Mouse (Mus musculus) embryonic facial prominence, embryonic 11.5 days (tissue): ENCODE measurements around the gene Galm. TPM values are rescaled to one million over a fixed set of nuclear protein-coding genes. Genes with fewer than 3 reads are reported as not detected.
"Not testable (repeated sequence)": the region's sequence is repeated elsewhere in the genome, so short reads cannot be mapped to it uniquely, and the experiment has no call there.

Experiments used
- ATAC-seq: fragments of 200-750 bp; cut with Nextera tagmentation; replicated peaks from 2 replicates; pipeline ENCODE4 v1.8.0; 2017; ENCODE audit warnings: low read depth; ENCODE audit not compliant: insufficient number of reproducible peaks, low FRiP score, low TSS enrichment
- DNase-seq: peaks from one replicate; pipeline ENCODE4 v3.0.0-alpha.2; 2015; ENCODE audit warnings: low spot score
- H3K27ac ChIP-seq: fragments of 300-500 bp; sonication (generic); replicated peaks from 2 replicates; pipeline ENCODE4 v1.5.1; 2014; ENCODE audit warnings: mild to moderate bottlenecking, low read depth, low read length, control low read depth
- H3K27me3 ChIP-seq: fragments of 300-500 bp; sonication (generic); 2 replicates; pipeline ENCODE4 v1.6.1; 2014; ENCODE audit warnings: mild to moderate bottlenecking, low read length, moderate library complexity, mixed read lengths; ENCODE audit not compliant: control insufficient read depth, insufficient read depth
- H3K36me3 ChIP-seq: fragments of 300-500 bp; sonication (generic); replicated peaks from 2 replicates; pipeline ENCODE4 v1.6.1; 2014; ENCODE audit warnings: low read depth, mild to moderate bottlenecking, low read length, moderate library complexity, mixed read lengths; ENCODE audit not compliant: control insufficient read depth, insufficient read depth
- H3K4me1 ChIP-seq: fragments of 300-500 bp; sonication (generic); 2 replicates; pipeline ENCODE4 v1.6.1; 2014; ENCODE audit warnings: low read length, mixed read lengths; ENCODE audit not compliant: control insufficient read depth, insufficient read depth
- H3K4me2 ChIP-seq: fragments of 300-500 bp; sonication (generic); 2 replicates; pipeline ENCODE4 v1.6.1; 2014; ENCODE audit warnings: low read depth, mild to moderate bottlenecking, control low read depth, low read length, moderate library complexity
- H3K4me3 ChIP-seq: fragments of 300-500 bp; sonication (generic); 2 replicates; pipeline ENCODE4 v1.5.1; 2014; ENCODE audit warnings: low read depth, low read length, control low read depth
- H3K9ac ChIP-seq: fragments of 300-500 bp; sonication (generic); replicated peaks from 2 replicates; pipeline ENCODE4 v1.6.1; 2014; ENCODE audit warnings: mild to moderate bottlenecking, control low read depth, low read length
- H3K9me3 ChIP-seq: fragments of 300-500 bp; sonication (generic); replicated peaks from 2 replicates; pipeline ENCODE4 v1.6.1; 2016; ENCODE audit warnings: mild to moderate bottlenecking, low read length, inconsistent platforms, mixed read lengths; ENCODE audit not compliant: control insufficient read depth
- WGBS: fragments of 180-500 bp; shearing (Covaris S2); extraction: QIAGEN DNeasy Blood & Tissue Kit; methylation state at CpG from one replicate; pipeline ENCODE4 v1.1.7; 2014; 5-methylcytosine and 5-hydroxymethylcytosine counted together
- polyA plus RNA-seq: library from polyadenylated mRNA; unstranded; fragments of >200 nt; fragmentation: Nextera tagmentation; extraction: Ambion mirVana; gene quantifications from 2 replicates; pipeline ENCODE4 v1.2.1, GENCODE M21; 2014

Gene Galm
- polyA plus RNA-seq, 1 experiment from 2014 or later, result 22.3 TPM

DNA sequence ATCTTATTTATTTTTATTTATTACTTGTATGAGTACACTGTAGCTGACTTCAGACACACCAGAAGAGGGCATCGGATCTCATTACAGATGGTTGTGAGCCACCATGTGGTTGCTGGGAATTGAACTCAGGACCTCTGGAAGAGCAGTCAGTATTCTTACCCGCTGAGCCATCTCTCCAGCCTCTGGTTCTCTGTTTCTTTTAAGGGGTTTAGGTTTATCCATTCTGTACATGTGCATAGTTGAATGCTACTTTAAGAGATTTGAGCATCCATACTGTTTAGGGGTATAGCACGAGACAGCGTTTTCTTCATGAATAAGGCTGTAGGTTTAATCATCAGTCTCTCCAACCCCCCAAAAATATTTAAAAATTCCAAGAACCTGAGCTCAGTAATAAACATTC, 86.7 kb downstream of the Galm start:
- not testable (repeated sequence) for ATAC-seq

DNA sequence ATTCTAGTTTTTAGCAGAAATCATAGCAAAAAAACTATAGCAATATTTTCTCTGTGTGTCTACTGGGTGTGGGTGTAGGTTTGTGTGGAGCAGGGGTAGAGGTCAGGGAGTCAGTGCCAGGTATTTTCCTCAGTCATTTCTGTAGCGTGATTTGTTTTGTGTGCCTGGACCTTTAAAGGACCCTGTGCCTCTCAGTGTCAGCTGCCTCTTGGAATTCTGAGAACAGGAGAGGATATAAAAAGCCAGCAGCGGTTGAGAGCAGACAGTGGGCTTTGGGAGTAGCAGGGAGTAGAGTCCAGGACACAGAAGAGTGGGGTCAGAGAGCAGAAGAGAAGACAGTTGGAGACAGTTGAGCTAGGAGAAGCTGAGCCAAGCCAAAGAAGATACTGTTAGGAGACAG, 92.9 kb downstream of the Galm start:
- H3K4me2 ChIP-seq, result no peak overlapping the region
- WGBS, result 75% methylated on average over 2 of the region's 2 CpGs
- no peaks in the 10 kb centered on the region for H3K36me3 ChIP-seq
- no peak overlapping the region for H3K4me3 ChIP-seq
- no peaks in the 10 kb centered on the region for H3K4me1 ChIP-seq
- ATAC-seq (no peak), DNase-seq (no peak)
- no peak overlapping the region for H3K9ac ChIP-seq
- no peaks in the 10 kb centered on the region for H3K9me3 ChIP-seq
- no peak overlapping the region for H3K27ac ChIP-seq
- H3K27me3 ChIP-seq, result no peaks in the 10 kb centered on the region

More for the DNA sequence above, 86.7 kb downstream of the Galm start:
- H3K4me3 ChIP-seq, DNase-seq, H3K4me1 ChIP-seq, H3K4me2 ChIP-seq, H3K27me3 ChIP-seq, H3K27ac ChIP-seq, H3K9me3 ChIP-seq, H3K9ac ChIP-seq, H3K36me3 ChIP-seq: not testable (repeated sequence)
- WGBS, result 86% methylated on average over 4 of the region's 4 CpGs

DNA sequence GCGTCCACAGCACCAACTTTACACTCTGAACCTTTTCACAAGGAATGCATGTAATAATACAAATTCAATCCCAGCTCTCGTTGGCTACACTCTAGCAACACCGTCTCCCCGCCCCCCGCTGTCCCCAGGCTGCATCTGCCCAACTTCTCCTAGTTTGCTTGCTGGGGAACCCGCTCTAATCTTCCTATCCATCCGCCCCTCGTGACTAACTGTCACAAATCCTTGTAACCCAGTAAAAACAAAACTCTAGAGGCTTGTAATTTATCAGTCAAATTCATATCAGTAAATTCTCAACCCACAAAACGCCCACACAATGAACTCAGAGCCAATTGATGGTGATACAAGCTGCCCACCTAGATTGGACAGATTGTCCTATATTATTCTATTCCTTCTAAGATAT, 93.9 kb downstream of the Galm start:
- no peak overlapping the region for H3K27ac ChIP-seq
- 65% methylated on average over 9 of the region's 9 CpGs for WGBS
- no peak overlapping the region for H3K4me3 ChIP-seq
- no peaks in the 10 kb centered on the region for H3K27me3 ChIP-seq
- ATAC-seq (no peak), DNase-seq (no peak)
- H3K4me1 ChIP-seq, result no peaks in the 10 kb centered on the region
- H3K36me3 ChIP-seq, result no peaks in the 10 kb centered on the region
- no peak overlapping the region for H3K4me2 ChIP-seq
- no peak overlapping the region for H3K9ac ChIP-seq
- no peaks in the 10 kb centered on the region for H3K9me3 ChIP-seq

DNA sequence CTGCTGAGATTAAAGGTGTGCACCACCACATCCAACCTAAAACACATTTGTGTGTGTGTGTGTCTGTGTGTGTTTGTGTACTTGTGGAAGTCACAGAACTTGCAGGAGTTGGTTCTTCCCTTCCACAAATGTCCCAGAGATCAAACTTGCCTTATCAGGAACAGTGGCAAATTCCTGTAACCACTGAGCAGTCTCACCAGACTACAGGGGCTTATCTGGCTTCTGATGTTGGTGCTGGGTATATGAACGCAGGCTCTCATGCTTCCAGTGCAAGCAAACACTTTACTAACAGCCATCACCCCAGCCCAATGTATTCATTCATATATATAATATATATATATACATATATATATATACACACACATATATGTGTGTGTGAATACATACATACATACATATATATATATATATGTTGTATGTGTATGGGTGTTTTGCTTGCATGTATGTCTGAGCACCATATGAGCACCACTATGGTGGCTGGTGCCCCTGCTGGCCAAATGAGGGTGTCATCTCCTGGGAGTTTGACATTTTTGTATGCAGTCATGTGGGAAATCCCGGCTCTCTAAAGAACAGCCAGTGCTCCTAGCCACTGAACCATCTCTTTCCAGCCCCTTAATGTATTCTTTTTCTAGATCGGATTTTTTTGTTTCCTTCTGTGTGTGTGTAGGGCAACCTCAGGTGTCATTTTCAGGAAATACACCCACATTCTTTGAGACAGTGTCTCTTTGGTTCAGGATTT, 94.8 kb downstream of the Galm start:
- 75% methylated on average over 3 of the region's 3 CpGs for WGBS

DNA sequence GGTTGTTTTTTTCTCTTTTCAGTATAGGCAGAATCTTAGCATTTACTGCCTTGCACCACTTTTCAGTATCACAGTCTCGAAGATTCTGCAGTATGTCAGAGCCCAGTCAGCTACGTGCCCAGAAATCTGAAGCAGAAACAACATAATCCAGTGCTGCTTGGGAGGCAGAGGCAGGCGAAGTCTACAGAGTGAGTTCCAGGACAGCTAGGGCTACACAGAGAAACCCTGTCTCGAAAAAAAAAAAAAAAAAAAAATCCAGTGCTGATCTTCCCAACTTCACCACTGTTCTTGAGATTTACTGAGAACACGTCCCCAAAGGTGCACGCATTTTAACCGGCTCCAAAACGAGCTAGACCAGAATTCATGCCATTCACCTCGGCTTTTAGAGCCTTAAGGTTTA, 96.6 kb downstream of the Galm start:
- H3K36me3 ChIP-seq, result no peaks in the 10 kb centered on the region

More for the DNA sequence above, 94.8 kb downstream of the Galm start:
- H3K9ac ChIP-seq, result no peak overlapping the region
- no peaks in the 10 kb centered on the region for H3K9me3 ChIP-seq
- no peaks in the 10 kb centered on the region for H3K4me1 ChIP-seq
- no peak overlapping the region for H3K27ac ChIP-seq
- no peak for ATAC-seq
- H3K4me2 ChIP-seq, result no peak overlapping the region
- no peaks in the 10 kb centered on the region for H3K27me3 ChIP-seq
- H3K4me3 ChIP-seq, result no peak overlapping the region
- DNase-seq, result no peak
- no peaks in the 10 kb centered on the region for H3K36me3 ChIP-seq

DNA sequence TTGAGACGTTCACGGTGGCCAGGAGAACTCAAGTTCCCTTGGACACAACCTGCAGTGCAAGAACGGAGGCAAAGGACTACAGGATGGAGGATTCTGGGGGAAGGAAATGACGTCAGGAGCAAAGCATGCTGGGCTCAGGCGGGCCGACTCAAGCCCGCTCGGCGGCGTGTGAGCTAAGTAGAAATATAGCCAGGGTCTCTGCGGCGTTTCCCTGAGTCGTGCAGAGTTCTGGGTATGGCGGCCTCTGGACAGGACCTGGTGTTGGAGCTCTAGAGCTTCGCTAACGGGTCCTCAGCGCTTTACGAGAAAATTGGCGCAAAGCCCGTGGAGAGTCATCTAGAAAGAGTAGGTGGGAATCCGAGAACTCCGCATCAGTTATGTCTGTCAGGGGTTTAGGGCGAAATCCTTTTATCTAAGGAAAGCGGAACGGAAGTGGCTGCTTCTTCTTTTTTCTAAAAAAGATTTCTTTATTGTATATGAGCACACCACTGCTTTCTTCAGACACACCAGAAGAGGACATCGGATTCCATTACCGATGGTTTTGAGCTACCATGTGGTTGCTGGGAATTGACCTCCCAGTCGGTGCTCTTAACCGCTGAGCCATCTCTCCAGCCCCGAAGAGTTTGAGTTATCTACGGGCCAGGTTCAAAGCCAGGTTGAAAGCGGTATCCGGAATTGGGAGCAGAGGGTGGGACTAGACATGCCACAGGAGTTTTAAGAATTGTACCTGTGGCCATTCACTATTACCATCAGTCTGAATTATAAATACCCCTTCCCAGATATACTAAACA, 97.2 kb downstream of the Galm start, which contains the start of gene Gemin6:
Gene Gemin6, plus strand, starts transcription at position 116 of the 791 bp plus-strand sequence.
- Histone ChIP-seq H3K4me1 (no peaks in the 10 kb centered on the region), H3K27ac (peak within 1 kb of the TSS; percentile 78), H3K27me3 (no peaks in the 10 kb centered on the region), H3K4me3 (peak within 1 kb of the TSS; percentile 58), H3K4me2 (peak within 1 kb of the TSS; percentile 57), H3K36me3 (no peaks in the 10 kb centered on the region), H3K9me3 (no peaks in the 10 kb centered on the region), H3K9ac (peak within 1 kb of the TSS; percentile 82)
- WGBS, result under 1% methylated on average over 33 of the region's 33 CpGs
- DNase-seq (peak; percentile 96), ATAC-seq (peak; percentile 96)

More for the DNA sequence above, 96.6 kb downstream of the Galm start:
- Histone ChIP-seq H3K4me1 (no peaks in the 10 kb centered on the region), H3K4me2 (peak overlapping the region; percentile 56), H3K27ac (peak overlapping the region; percentile 78), H3K4me3 (peak overlapping the region; percentile 58), H3K27me3 (no peaks in the 10 kb centered on the region), H3K9ac (peak overlapping the region; percentile 82), H3K9me3 (no peaks in the 10 kb centered on the region)
- no peak; the same call in 1 of the 2 replicates for ATAC-seq
- 9% methylated on average over 9 of the region's 9 CpGs for WGBS
- no peak for DNase-seq

DNA sequence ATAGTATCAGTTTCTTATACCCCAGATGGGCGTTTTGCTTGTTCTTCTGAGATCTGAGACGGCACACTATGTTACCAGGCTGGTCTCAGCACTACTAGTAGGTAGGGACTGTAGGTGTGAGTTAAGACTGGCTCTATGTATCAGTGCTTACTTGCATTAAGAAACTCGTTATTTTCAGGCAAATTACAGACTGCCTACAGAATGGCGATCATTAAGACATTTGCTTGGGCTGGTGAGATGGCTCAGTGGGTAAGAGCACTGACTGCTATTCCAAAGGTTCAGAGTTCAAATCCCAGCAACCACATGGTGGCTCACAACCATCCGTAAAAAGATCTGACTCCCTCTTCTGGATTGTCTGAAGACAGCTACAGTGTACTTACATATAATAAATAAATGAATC, 97.9 kb downstream of the Galm start:
- not testable (repeated sequence) for ATAC-seq, H3K27ac ChIP-seq, H3K36me3 ChIP-seq, H3K4me1 ChIP-seq, H3K27me3 ChIP-seq, DNase-seq, H3K9me3 ChIP-seq
- 49% methylated on average over 4 of the region's 5 CpGs for WGBS
- H3K4me2 ChIP-seq, result peak overlapping the region; percentile 57
- peak overlapping the region; percentile 82 for H3K9ac ChIP-seq
- peak overlapping the region; percentile 58 for H3K4me3 ChIP-seq

DNA sequence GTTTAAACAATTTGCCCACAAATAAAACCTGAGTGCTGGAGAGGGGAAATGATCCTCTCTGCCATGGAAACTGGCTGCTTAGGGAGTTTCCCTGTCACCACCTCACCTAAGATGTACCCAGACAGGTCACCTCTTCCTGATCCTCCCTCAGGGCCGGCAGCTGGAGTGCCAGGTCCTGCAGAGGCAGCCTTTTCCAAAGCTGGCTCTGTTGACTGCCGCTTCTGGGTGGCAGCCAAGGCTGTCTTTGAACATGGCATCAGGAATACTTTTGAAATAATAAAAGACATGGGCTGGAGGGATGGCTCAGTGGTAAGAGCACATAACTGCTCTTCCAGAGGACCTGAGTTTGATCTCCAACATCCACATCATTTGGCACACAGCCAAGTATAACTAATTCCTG, 102.1 kb downstream of the Galm start:
- ATAC-seq, result no peak
- Histone ChIP-seq H3K36me3 (no peaks in the 10 kb centered on the region), H3K9me3 (no peaks in the 10 kb centered on the region), H3K4me3 (no peak overlapping the region), H3K27ac (no peak overlapping the region), H3K9ac (no peak overlapping the region), H3K27me3 (no peaks in the 10 kb centered on the region), H3K4me1 (no peaks in the 10 kb centered on the region), H3K4me2 (no peak overlapping the region)
- WGBS, result 89% methylated on average over 2 of the region's 2 CpGs
- no peak for DNase-seq
